Mouse (Mus musculus): ENCODE measurements around the gene Plk3. TPM values are rescaled to one million over a fixed set of nuclear protein-coding genes. Genes with fewer than 3 reads are reported as not detected.
A peak's percentile ranks its signal among the peaks of the same experiment; 100 is the strongest.

Gene Plk3
- polyA plus RNA-seq, 1 experiment from 2014 or later = 2.5 TPM

GRCm38 (mm10) chr4:117113237-117113636 is 20.5 kb downstream of the Plk3 start:
- Histone ChIP-seq H3K36me3 (ENCODE audit: control insufficient read depth, insufficient read depth, low read length) (no peaks in the 10 kb centered on the region; the same call in 1 of the 2 replicates), H3K4me1 (ENCODE audit: control insufficient read depth, insufficient read depth, low read length) (no peaks in the 10 kb centered on the region), H3K4me3 (ENCODE audit: low read length) (no peak overlapping the region), H3K4me2 (ENCODE audit: low read depth, low read length) (no peak overlapping the region), H3K27me3 (replicated peaks; ENCODE audit: control insufficient read depth, insufficient read depth, low read length) (no peaks in the 10 kb centered on the region), H3K9ac (ENCODE audit: low read depth, low read length) (no peak overlapping the region), H3K27ac (ENCODE audit: low read length) (no peak overlapping the region), H3K9me3 (ENCODE audit: control insufficient read depth, low read length) (no peaks in the 10 kb centered on the region)
- no peak for ATAC-seq
- WGBS = 90% methylated on average over 1 of the region's 1 CpGs

DNA sequence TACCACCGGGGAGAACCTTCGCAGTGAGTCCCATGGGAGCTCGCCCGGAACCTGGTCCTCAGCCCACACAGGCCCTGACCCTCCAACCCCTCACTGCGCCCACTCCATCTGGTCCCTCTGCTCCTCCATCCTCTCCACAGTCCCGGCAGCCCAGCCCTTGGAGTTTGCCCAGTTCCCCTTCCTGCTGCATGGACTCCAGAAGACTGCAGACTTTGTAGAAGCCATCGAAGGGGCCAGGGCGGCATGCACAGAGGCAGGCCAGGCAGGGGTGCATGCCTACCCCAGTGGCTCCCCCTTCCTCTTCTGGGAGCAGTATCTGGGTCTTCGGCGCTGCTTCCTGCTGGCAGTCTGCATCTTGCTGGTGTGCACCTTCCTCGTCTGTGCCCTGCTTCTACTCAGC is 22.8 kb downstream of the Plk3 start:
- no peak overlapping the region for H3K4me2 ChIP-seq (ENCODE audit: low read depth, low read length)
- 89% methylated on average over 11 of the region's 11 CpGs for WGBS
- no peak for ATAC-seq
- no peaks in the 10 kb centered on the region for H3K9me3 ChIP-seq (ENCODE audit: control insufficient read depth, low read length)
- H3K4me1 ChIP-seq (ENCODE audit: control insufficient read depth, insufficient read depth, low read length) = no peaks in the 10 kb centered on the region
- H3K27me3 ChIP-seq (replicated peaks; ENCODE audit: control insufficient read depth, insufficient read depth, low read length) = no peaks in the 10 kb centered on the region
- H3K27ac ChIP-seq (ENCODE audit: low read length) = no peak overlapping the region
- no peak overlapping the region for H3K4me3 ChIP-seq (ENCODE audit: low read length)
- no peak overlapping the region for H3K9ac ChIP-seq (ENCODE audit: low read depth, low read length)
- H3K36me3 ChIP-seq (ENCODE audit: control insufficient read depth, insufficient read depth, low read length) = no peaks in the 10 kb centered on the region; the same call in 1 of the 2 replicates

DNA sequence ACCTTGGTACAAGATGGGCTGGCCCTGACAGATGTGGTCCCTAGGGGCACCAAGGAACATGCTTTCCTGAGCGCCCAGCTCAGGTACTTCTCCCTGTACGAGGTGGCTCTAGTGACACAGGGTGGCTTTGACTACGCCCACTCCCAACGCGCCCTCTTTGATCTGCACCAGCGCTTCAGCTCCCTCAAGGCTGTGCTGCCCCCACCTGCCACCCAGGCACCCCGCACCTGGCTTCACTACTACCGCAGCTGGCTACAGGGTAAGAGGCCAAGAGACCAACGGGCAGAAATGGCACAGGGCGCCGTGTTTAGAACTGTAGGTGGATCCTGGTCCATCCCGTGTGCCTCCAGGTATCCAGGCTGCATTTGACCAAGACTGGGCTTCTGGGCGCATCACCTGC is 23.5 kb downstream of the Plk3 start:
- ATAC-seq = no peak
- 91% methylated on average over 13 of the region's 13 CpGs for WGBS
- H3K4me1 ChIP-seq (ENCODE audit: control insufficient read depth, insufficient read depth, low read length) = no peaks in the 10 kb centered on the region
- H3K9me3 ChIP-seq (ENCODE audit: control insufficient read depth, low read length) = no peaks in the 10 kb centered on the region
- no peak overlapping the region for H3K27ac ChIP-seq (ENCODE audit: low read length)
- H3K9ac ChIP-seq (ENCODE audit: low read depth, low read length) = no peak overlapping the region
- H3K4me2 ChIP-seq (ENCODE audit: low read depth, low read length) = no peak overlapping the region
- no peaks in the 10 kb centered on the region; the same call in 1 of the 2 replicates for H3K36me3 ChIP-seq (ENCODE audit: control insufficient read depth, insufficient read depth, low read length)
- no peak overlapping the region for H3K4me3 ChIP-seq (ENCODE audit: low read length)
- no peaks in the 10 kb centered on the region for H3K27me3 ChIP-seq (replicated peaks; ENCODE audit: control insufficient read depth, insufficient read depth, low read length)

- WGBS = 91% methylated on average over 25 of the region's 25 CpGs
- H3K4me2 ChIP-seq (ENCODE audit: low read depth, low read length) = no peak overlapping the region
- H3K27ac ChIP-seq (ENCODE audit: low read length) = no peak overlapping the region
- no peaks in the 10 kb centered on the region for H3K27me3 ChIP-seq (replicated peaks; ENCODE audit: control insufficient read depth, insufficient read depth, low read length)
- no peak overlapping the region for H3K9ac ChIP-seq (ENCODE audit: low read depth, low read length)
- no peaks in the 10 kb centered on the region for H3K4me1 ChIP-seq (ENCODE audit: control insufficient read depth, insufficient read depth, low read length)
- no peaks in the 10 kb centered on the region for H3K9me3 ChIP-seq (ENCODE audit: control insufficient read depth, low read length)
- no peak for ATAC-seq
- no peaks in the 10 kb centered on the region; the same call in 1 of the 2 replicates for H3K36me3 ChIP-seq (ENCODE audit: control insufficient read depth, insufficient read depth, low read length)
- H3K4me3 ChIP-seq (ENCODE audit: low read length) = no peak overlapping the region
These were observed 24.4 kb downstream of the Plk3 start for GRCm38 (mm10) chr4:117109330-117109729.

DNA sequence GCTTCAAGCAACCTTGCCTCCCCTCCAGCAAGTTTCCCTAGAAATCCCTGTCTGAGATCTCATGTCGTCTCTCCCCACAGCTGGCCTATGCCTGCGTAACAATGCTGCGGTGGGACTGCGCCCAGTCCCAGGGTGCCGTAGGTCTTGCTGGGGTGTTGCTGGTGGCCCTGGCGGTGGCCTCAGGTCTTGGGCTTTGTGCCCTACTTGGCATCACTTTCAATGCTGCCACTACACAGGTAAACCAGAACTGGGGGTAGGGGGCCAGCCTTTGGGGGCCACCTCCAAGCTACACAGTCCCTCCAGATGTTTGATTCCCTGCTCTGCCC is 25.3 kb downstream of the Plk3 start:
- 90% methylated on average over 6 of the region's 6 CpGs for WGBS
- no peak for ATAC-seq

DNA sequence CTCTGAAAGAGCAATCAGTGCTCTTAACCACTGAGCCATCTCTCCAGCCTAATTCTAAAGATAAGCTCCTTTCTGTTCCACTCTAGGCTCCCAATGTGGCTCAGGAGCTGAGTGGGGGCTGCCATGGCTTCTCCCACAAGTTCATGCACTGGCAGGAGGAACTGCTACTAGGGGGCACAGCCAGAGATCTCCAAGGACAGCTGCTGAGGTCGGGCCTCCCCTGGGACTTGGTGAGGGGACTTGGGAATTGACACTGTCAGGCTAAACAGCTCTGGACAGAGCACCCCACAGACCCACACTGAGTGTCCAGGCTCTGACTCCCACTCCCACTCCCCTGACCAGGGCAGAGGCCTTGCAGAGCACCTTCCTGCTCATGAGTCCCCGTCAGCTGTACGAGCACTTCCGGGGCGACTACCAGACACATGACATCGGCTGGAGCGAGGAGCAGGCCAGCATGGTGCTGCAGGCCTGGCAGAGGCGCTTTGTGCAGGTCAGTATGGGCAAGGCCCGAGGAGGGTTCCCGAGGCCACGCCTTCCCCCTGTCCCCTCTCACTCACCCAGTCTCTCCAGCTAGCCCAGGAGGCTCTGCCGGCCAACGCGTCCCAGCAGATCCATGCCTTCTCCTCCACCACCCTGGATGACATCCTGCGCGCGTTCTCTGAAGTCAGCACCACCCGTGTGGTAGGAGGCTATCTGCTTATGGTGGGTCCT is 25.8 kb downstream of the Plk3 start:
- no peaks in the 10 kb centered on the region for H3K9me3 ChIP-seq (ENCODE audit: control insufficient read depth, low read length)
- no peak overlapping the region for H3K27ac ChIP-seq (ENCODE audit: low read length)
- no peaks in the 10 kb centered on the region for H3K27me3 ChIP-seq (replicated peaks; ENCODE audit: control insufficient read depth, insufficient read depth, low read length)
- no peaks in the 10 kb centered on the region for H3K4me1 ChIP-seq (ENCODE audit: control insufficient read depth, insufficient read depth, low read length)
- H3K9ac ChIP-seq (ENCODE audit: low read depth, low read length) = 0 out of 2 replicates have a peak overlapping the region, but pooled peaks have one; percentile 3
- ATAC-seq = no peak
- H3K4me2 ChIP-seq (ENCODE audit: low read depth, low read length) = no peak overlapping the region
- 90% methylated on average over 18 of the region's 18 CpGs for WGBS
- H3K4me3 ChIP-seq (ENCODE audit: low read length) = no peak overlapping the region
- H3K36me3 ChIP-seq (ENCODE audit: control insufficient read depth, insufficient read depth, low read length) = no peaks in the 10 kb centered on the region; the same call in 1 of the 2 replicates

More for the DNA sequence above, 25.3 kb downstream of the Plk3 start:
- H3K4me3 ChIP-seq (ENCODE audit: low read length) = no peak overlapping the region
- no peaks in the 10 kb centered on the region for H3K4me1 ChIP-seq (ENCODE audit: control insufficient read depth, insufficient read depth, low read length)
- no peaks in the 10 kb centered on the region for H3K27me3 ChIP-seq (replicated peaks; ENCODE audit: control insufficient read depth, insufficient read depth, low read length)
- H3K36me3 ChIP-seq (ENCODE audit: control insufficient read depth, insufficient read depth, low read length) = no peaks in the 10 kb centered on the region; the same call in 1 of the 2 replicates
- 0 out of 2 replicates have a peak overlapping the region, but pooled peaks have one; percentile 3 for H3K9ac ChIP-seq (ENCODE audit: low read depth, low read length)
- H3K4me2 ChIP-seq (ENCODE audit: low read depth, low read length) = no peak overlapping the region
- no peaks in the 10 kb centered on the region for H3K9me3 ChIP-seq (ENCODE audit: control insufficient read depth, low read length)
- no peak overlapping the region for H3K27ac ChIP-seq (ENCODE audit: low read length)

DNA sequence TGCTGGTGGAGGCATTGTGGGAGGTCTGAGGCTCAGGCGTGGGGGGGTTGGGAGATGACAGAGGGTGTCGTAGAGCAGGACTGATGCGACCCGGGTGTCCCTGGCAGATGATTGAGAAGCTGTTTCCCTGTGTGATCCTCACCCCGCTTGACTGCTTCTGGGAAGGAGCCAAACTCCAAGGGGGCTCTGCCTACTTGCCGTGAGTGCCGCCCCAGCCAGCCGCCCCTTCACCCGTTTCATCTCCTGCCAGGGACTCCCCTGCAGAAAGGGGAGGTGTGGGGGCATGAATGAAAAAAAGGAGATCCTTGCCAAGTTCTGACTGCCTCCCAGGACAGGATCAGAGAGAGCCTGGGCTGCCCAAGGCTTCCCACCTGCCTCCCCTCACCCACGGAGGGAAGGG is 28.6 kb downstream of the Plk3 start:
- Histone ChIP-seq H3K4me2 (ENCODE audit: low read depth, low read length) (no peak overlapping the region), H3K36me3 (ENCODE audit: control insufficient read depth, insufficient read depth, low read length) (no peaks in the 10 kb centered on the region; the same call in 1 of the 2 replicates), H3K9ac (ENCODE audit: low read depth, low read length) (no peak overlapping the region), H3K27ac (ENCODE audit: low read length) (no peak overlapping the region), H3K9me3 (ENCODE audit: control insufficient read depth, low read length) (no peaks in the 10 kb centered on the region), H3K27me3 (replicated peaks; ENCODE audit: control insufficient read depth, insufficient read depth, low read length) (no peaks in the 10 kb centered on the region), H3K4me1 (ENCODE audit: control insufficient read depth, insufficient read depth, low read length) (no peaks in the 10 kb centered on the region), H3K4me3 (ENCODE audit: low read length) (no peak overlapping the region)
- WGBS = 67% methylated on average over 10 of the region's 10 CpGs
- ATAC-seq = no peak

GRCm38 (mm10) chr4:117104672-117105071 is 29.1 kb downstream of the Plk3 start:
- Histone ChIP-seq H3K4me1 (ENCODE audit: control insufficient read depth, insufficient read depth, low read length) (no peaks in the 10 kb centered on the region), H3K27ac (ENCODE audit: low read length) (no peak overlapping the region), H3K27me3 (replicated peaks; ENCODE audit: control insufficient read depth, insufficient read depth, low read length) (no peaks in the 10 kb centered on the region), H3K4me2 (ENCODE audit: low read depth, low read length) (no peak overlapping the region), H3K9me3 (ENCODE audit: control insufficient read depth, low read length) (no peaks in the 10 kb centered on the region), H3K4me3 (ENCODE audit: low read length) (no peak overlapping the region), H3K9ac (ENCODE audit: low read depth, low read length) (no peak overlapping the region), H3K36me3 (ENCODE audit: control insufficient read depth, insufficient read depth, low read length) (no peaks in the 10 kb centered on the region; the same call in 1 of the 2 replicates)
- no peak for ATAC-seq
- 78% methylated on average over 10 of the region's 10 CpGs for WGBS

- WGBS = 55% methylated on average over 7 of the region's 7 CpGs
- peaks cover 3% of the 10 kb centered on the region; the same call in 1 of the 2 replicates for H3K27me3 ChIP-seq (replicated peaks; ENCODE audit: control insufficient read depth, insufficient read depth, low read length)
- no peaks in the 10 kb centered on the region for H3K36me3 ChIP-seq (ENCODE audit: control insufficient read depth, insufficient read depth, low read length)
- H3K4me1 ChIP-seq (ENCODE audit: control insufficient read depth, insufficient read depth, low read length) = peaks cover 8% of the 10 kb centered on the region
- ATAC-seq = no peak
- H3K9ac ChIP-seq (ENCODE audit: low read depth, low read length) = no peak overlapping the region
- H3K9me3 ChIP-seq (ENCODE audit: control insufficient read depth, low read length) = no peaks in the 10 kb centered on the region
- H3K27ac ChIP-seq (ENCODE audit: low read length) = no peak overlapping the region
- no peak overlapping the region for H3K4me3 ChIP-seq (ENCODE audit: low read length)
- no peak overlapping the region for H3K4me2 ChIP-seq (ENCODE audit: low read depth, low read length)
These were observed 32.5 kb downstream of the Plk3 start for GRCm38 (mm10) chr4:117101218-117101617.

DNA sequence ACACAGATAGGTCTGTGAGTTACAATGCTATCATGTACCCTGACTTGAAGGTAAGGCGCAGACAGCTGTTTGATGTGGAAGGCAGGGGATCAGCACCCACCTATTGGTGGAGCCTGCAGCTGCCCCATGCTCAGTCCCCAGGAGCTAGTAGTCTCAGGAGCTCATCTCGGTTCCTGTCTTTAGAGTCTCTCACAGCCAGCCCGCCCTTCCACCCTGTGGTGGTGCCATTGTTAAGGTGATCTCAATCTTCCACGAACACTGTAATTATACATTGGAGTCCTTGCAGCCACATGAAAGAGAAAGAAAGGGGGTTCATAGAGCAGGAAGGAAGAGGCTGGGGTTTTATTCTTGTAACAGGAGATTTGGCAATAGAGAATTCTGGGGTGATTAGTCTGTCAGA is 33.7 kb downstream of the Plk3 start:
- WGBS = 83% methylated on average over 4 of the region's 4 CpGs
- H3K4me2 ChIP-seq (ENCODE audit: low read depth, low read length) = no peak overlapping the region
- H3K4me3 ChIP-seq (ENCODE audit: low read length) = no peak overlapping the region
- no peak overlapping the region for H3K9ac ChIP-seq (ENCODE audit: low read depth, low read length)
- ATAC-seq = no peak
- peaks cover 8% of the 10 kb centered on the region; the same call in 1 of the 2 replicates for H3K27me3 ChIP-seq (replicated peaks; ENCODE audit: control insufficient read depth, insufficient read depth, low read length)
- no peaks in the 10 kb centered on the region for H3K36me3 ChIP-seq (ENCODE audit: control insufficient read depth, insufficient read depth, low read length)
- no peak overlapping the region for H3K27ac ChIP-seq (ENCODE audit: low read length)
- peaks cover 18% of the 10 kb centered on the region for H3K4me1 ChIP-seq (ENCODE audit: control insufficient read depth, insufficient read depth, low read length)
- no peaks in the 10 kb centered on the region for H3K9me3 ChIP-seq (ENCODE audit: control insufficient read depth, low read length)
